Mouse (Mus musculus) CH12.LX (cell line): ENCODE data around the gene Gm20547. TPM values are rescaled to one million over a fixed set of nuclear protein-coding genes. Genes with fewer than 3 reads are reported as not detected.

Source experiments
- DNase-seq: peaks from one replicate; pipeline ENCODE4 v3.0.0-alpha.2; 2013; ENCODE audit errors: extremely low read depth
- H3K27ac ChIP-seq: 2 replicates; pipeline ENCODE4 v1.5.1; 2012; ENCODE audit warnings: low read depth, mild to moderate bottlenecking, control low read depth, moderate library complexity; ENCODE audit not compliant: insufficient read depth
- H3K27me3 ChIP-seq: replicated peaks from 2 replicates; pipeline ENCODE3; 2012; ENCODE audit warnings: inconsistent platforms
- H3K36me3 ChIP-seq, 2 experiments: replicated peaks in 1 of 2; 2 replicates each; pipeline versions ENCODE3 to v1.6.1; 2012; ENCODE audit warnings: inconsistent platforms in 1 of 2, low read length in 1 of 2, mild to moderate bottlenecking in 1 of 2, mixed read lengths in 1 of 2, moderate library complexity in 1 of 2; ENCODE audit not compliant: control insufficient read depth in 1 of 2, insufficient read depth in 1 of 2
- H3K4me1 ChIP-seq, 2 experiments: 2 replicates each; pipeline ENCODE4 v1.6.1; 2012; ENCODE audit warnings: inconsistent platforms in 1 of 2, moderate library complexity in 1 of 2; ENCODE audit not compliant: insufficient read depth in 2 of 2, control insufficient read depth in 1 of 2
- H3K4me2 ChIP-seq: 2 replicates; pipeline ENCODE4 v1.6.1; 2012; ENCODE audit warnings: low read depth, mild to moderate bottlenecking, control low read depth; ENCODE audit not compliant: poor library complexity, insufficient read depth, severe bottlenecking
- H3K4me3 ChIP-seq, 3 experiments: fragments of 150-350 bp in 1 of 3; sonication (generic) in 1 of 3; replicated peaks in 1 of 3; 2 replicates each; pipeline versions ENCODE3 to v1.5.1; 2011 to 2012; ENCODE audit warnings: low read depth in 2 of 3, low read length in 2 of 3, mild to moderate bottlenecking in 2 of 3, moderate library complexity in 2 of 3, control low read depth in 1 of 3, improper control_type of control experiment in 1 of 3, inconsistent platforms in 1 of 3, mixed read lengths in 1 of 3; ENCODE audit not compliant: poor library complexity in 1 of 3
- H3K79me2 ChIP-seq: replicated peaks from 2 replicates; pipeline ENCODE4 v1.6.1; 2012; ENCODE audit warnings: mild to moderate bottlenecking, moderate library complexity; ENCODE audit not compliant: control insufficient read depth, poor library complexity, insufficient read depth, severe bottlenecking; ENCODE audit errors: extremely low read depth
- H3K9ac ChIP-seq: 2 replicates; pipeline ENCODE4 v1.6.1; 2012; ENCODE audit warnings: low read depth, mild to moderate bottlenecking, control low read depth, moderate library complexity; ENCODE audit not compliant: insufficient read depth
- H3K9me3 ChIP-seq: replicated peaks from 2 replicates; pipeline ENCODE3; 2012; ENCODE audit warnings: low read length, inconsistent platforms, mixed read lengths
- BHLHE40 ChIP-seq: IDR thresholded peaks from 2 replicates; pipeline ENCODE4 v1.6.1; 2011; ENCODE audit warnings: mild to moderate bottlenecking, low read depth, low read length, improper control_type of control experiment
- CHD2 ChIP-seq: IDR thresholded peaks from 2 replicates; pipeline ENCODE4 v1.6.1; 2011; ENCODE audit warnings: low read length, improper control_type of control experiment
- CTCF ChIP-seq, 2 experiments: IDR thresholded peaks in 1 of 2; conservative IDR thresholded peaks in 1 of 2; 2 replicates each; pipeline ENCODE4 v1.5.1; 2011 to 2012; ENCODE audit warnings: low read depth in 2 of 2, low read length in 2 of 2, improper control_type of control experiment in 1 of 2, inconsistent platforms in 1 of 2, mild to moderate bottlenecking in 1 of 2, moderate library complexity in 1 of 2
- E2F4 ChIP-seq: IDR thresholded peaks from 2 replicates; pipeline ENCODE4 v1.6.1; 2011; ENCODE audit warnings: low read depth, low read length, improper control_type of control experiment; ENCODE audit not compliant: insufficient replicate concordance
- EP300 ChIP-seq: IDR thresholded peaks from 2 replicates; pipeline ENCODE4 v1.6.1; 2011; ENCODE audit warnings: low read length, improper control_type of control experiment
- ETS1 ChIP-seq: conservative IDR thresholded peaks from 2 replicates; pipeline ENCODE4 v1.6.1; 2012; ENCODE audit warnings: low read depth, mild to moderate bottlenecking, inconsistent platforms, low read length, improper control_type of control experiment, moderate library complexity
- JUND ChIP-seq: conservative IDR thresholded peaks from 2 replicates; pipeline ENCODE4 v1.6.1; 2011; ENCODE audit warnings: low read depth, low read length, improper control_type of control experiment
- KAT2A ChIP-seq: IDR thresholded peaks from 2 replicates; pipeline ENCODE4 v1.6.1; 2012; ENCODE audit warnings: low read length, improper control_type of control experiment, inconsistent platforms; ENCODE audit not compliant: insufficient replicate concordance
- MAZ ChIP-seq: IDR thresholded peaks from 2 replicates; pipeline ENCODE4 v1.6.1; 2012; ENCODE audit warnings: low read depth, mild to moderate bottlenecking, inconsistent platforms, low read length, improper control_type of control experiment, moderate library complexity
- MYC ChIP-seq: IDR thresholded peaks from 2 replicates; pipeline ENCODE4 v1.6.1; 2011; ENCODE audit warnings: low read depth, mild to moderate bottlenecking, improper control_type of control experiment, low read length
- NELFE ChIP-seq: IDR thresholded peaks from 2 replicates; pipeline ENCODE4 v1.6.1; 2011; ENCODE audit warnings: low read depth, low read length, improper control_type of control experiment
- PAX5 ChIP-seq: IDR thresholded peaks from 2 replicates; pipeline ENCODE4 v1.6.1; 2012; ENCODE audit warnings: low read length, inconsistent platforms, mixed read lengths
- POLR2AphosphoS2 ChIP-seq: IDR thresholded peaks from 2 replicates; pipeline ENCODE4 v1.6.1; 2011; ENCODE audit warnings: low read depth, low read length, improper control_type of control experiment
- RCOR1 ChIP-seq: conservative IDR thresholded peaks from 2 replicates; pipeline ENCODE4 v1.6.1; 2012; ENCODE audit warnings: low read depth, mild to moderate bottlenecking, inconsistent platforms, low read length, improper control_type of control experiment
- SIN3A ChIP-seq: IDR thresholded peaks from 2 replicates; pipeline ENCODE4 v1.6.1; 2012; ENCODE audit warnings: low read length, improper control_type of control experiment, inconsistent platforms
- TBP ChIP-seq: conservative IDR thresholded peaks from 2 replicates; pipeline ENCODE4 v1.6.1; 2011; ENCODE audit warnings: low read depth, low read length, improper control_type of control experiment
- TCF12 ChIP-seq: IDR thresholded peaks from 2 replicates; pipeline ENCODE4 v1.6.1; 2014; ENCODE audit warnings: low read depth, mild to moderate bottlenecking, inconsistent platforms, low read length, improper control_type of control experiment
- USF2 ChIP-seq: conservative IDR thresholded peaks from 2 replicates; pipeline ENCODE4 v1.6.1; 2011; ENCODE audit warnings: low read depth, low read length, improper control_type of control experiment
- ZKSCAN1 ChIP-seq: IDR thresholded peaks from 2 replicates; pipeline ENCODE4 v1.6.1; 2012; ENCODE audit warnings: low read depth, inconsistent platforms, low read length, improper control_type of control experiment, borderline replicate concordance
- ZNF384 ChIP-seq: IDR thresholded peaks from 2 replicates; pipeline ENCODE4 v1.6.1; 2012; ENCODE audit warnings: low read depth, low read length, improper control_type of control experiment, inconsistent platforms
- dilution Hi-C: fragments of 300-500 bp; cut with MboI; formaldehyde crosslinking; loops from 2 replicates; pipeline ENCODE4 v1.14.3; 2020; ENCODE audit warnings: low sequenced_read_pairs; ENCODE audit not compliant: extremely low pct_unique_long_range_greater_than_20kb, extremely low pct_ligation_motif_present
- in situ Hi-C: fragments of 300-500 bp; cut with MboI; formaldehyde crosslinking; loops from 3 replicates; pipeline ENCODE4 v1.14.3; 2019; ENCODE audit warnings: low sequenced_read_pairs, low pct_ligation_motif_present, low pct_unique_long_range_greater_than_20kb, mixed read lengths
- polyA plus RNA-seq: library from polyadenylated mRNA; unstranded; fragments of >175 nt; gene quantifications from 2 replicates; pipeline ENCODE4 v1.2.1, GENCODE M21; 2012; ENCODE audit warnings: low read depth; ENCODE audit not compliant: insufficient read length
- total RNA-seq, 2 experiments: library from RNA; depleted of rRNA; stranded (reverse); fragments of 300-350 nt in 1 of 2; fragments of >200 nt in 1 of 2; gene quantifications; 2 replicates each; pipeline ENCODE4 v1.2.3; 2012 to 2014

The Gm20547 gene
- total and polyA plus RNA-seq, 3 experiments, result not detected

- no peaks in the 10 kb centered on the region for H3K9me3 ChIP-seq
- H3K4me3 ChIP-seq, result no peak within 1 kb of the TSS
- TF ChIP-seq TBP (no peak), ETS1 (no peak), EP300 (no peak), CTCF (conservative IDR thresholded peaks at IDR 0.05 in 1 of 2, IDR thresholded peaks at IDR 0.05 in 1 of 2; ENCODE audit: low read depth in 2 of 2, low read length in 2 of 2) (no peak), KAT2A (no peak), BHLHE40 (no peak), TCF12 (no peak), MAZ (no peak), USF2 (no peak), PAX5 (no peak), RCOR1 (no peak), MYC (no peak)
- TF ChIP-seq, all 38 proteins: peak for 0
- no peak for DNase-seq
- Histone ChIP-seq H3K36me3 (peaks cover under 1 to 25% of the 10 kb centered on the region in 2 experiments), H3K4me1 (peaks cover 5 to 46% of the 10 kb centered on the region in 2 experiments; a peak in 3 of 4 replicates), H3K27ac (no peak within 1 kb of the TSS), H3K9ac (no peak within 1 kb of the TSS), H3K27me3 (no peaks in the 10 kb centered on the region), H3K4me2 (no peak within 1 kb of the TSS), H3K79me2 (no peaks in the 10 kb centered on the region)
- dilution Hi-C loops (no loop called here), in situ Hi-C loops (no loop called here)
Observed at GRCm38 (mm10) chr17:34862416-34863081, 19.3 kb downstream of the Gm20547 start, which contains the start of gene Cfb. Cfb (minus strand) TSS chr17:34862518.

- no peak for TF ChIP-seq TBP
- no peak for TF ChIP-seq MAZ
- TF ChIP-seq ZNF384, result no peak
- TF ChIP-seq E2F4, result no peak
- TF ChIP-seq CHD2, result no peak
- TF ChIP-seq JUND, result no peak
- no peak for TF ChIP-seq EP300
- no peak for TF ChIP-seq SIN3A
- TF ChIP-seq ZKSCAN1, result no peak
- no peak for TF ChIP-seq POLR2AphosphoS2
- TF ChIP-seq CTCF (conservative IDR thresholded peaks at IDR 0.05 in 1 of 2, IDR thresholded peaks at IDR 0.05 in 1 of 2; ENCODE audit: low read depth in 2 of 2, low read length in 2 of 2), result no peak
- TF ChIP-seq NELFE, result no peak
- in situ Hi-C loops (no loop called here), dilution Hi-C loops (no loop called here)
- Histone ChIP-seq H3K4me3 (no peak overlapping the region), H3K36me3 (peaks cover 7 to 32% of the 10 kb centered on the region in 2 experiments), H3K9me3 (no peaks in the 10 kb centered on the region), H3K4me1 (peaks cover 5 to 46% of the 10 kb centered on the region in 2 experiments; a peak in 3 of 4 replicates), H3K9ac (no peak overlapping the region), H3K27me3 (no peaks in the 10 kb centered on the region), H3K27ac (no peak overlapping the region), H3K4me2 (no peak overlapping the region), H3K79me2 (no peaks in the 10 kb centered on the region)
- no peak for DNase-seq
Observed at GRCm38 (mm10) chr17:34861704-34862415, 20.0 kb downstream of the Gm20547 start.
